In genomic region chr5:99451939-99452338, GRCm38 (mm10) we compare ENCODE assay signal across 22 mouse cellular contexts.
DNase-seq lines count a peak whose midpoint lies in the region; ATAC-seq lines count a peak whose summit lies in the region.
"Had no signal": no experiment of that assay in that cellular context is flagged by ENCODE, and none has a peak within 500 bp of the region (broad histone marks: within the 10 kb centered on the region; RNA-seq: fewer than 3 reads in every experiment).

No protein-coding gene starts in this region.

- peak overlapping the region; percentile 59 for H3K27ac ChIP-seq in heart, embryonic 10.5 days
- H3K27ac ChIP-seq: embryonic facial prominence, embryonic 10.5 days; forebrain, embryonic 13.5 days; hindbrain, embryonic 12.5 days; intestine, embryonic 15.5 days; kidney, embryonic 15.5 days; macrophage; neural tube, embryonic 13.5 days; stomach, embryonic 15.5 days had no signal

- H3K9me3 ChIP-seq in heart, embryonic 10.5 days: no peaks in the 10 kb centered on the region
- H3K9me3 ChIP-seq: embryonic facial prominence, embryonic 10.5 days; forebrain, embryonic 13.5 days; hindbrain, embryonic 12.5 days; intestine, embryonic 15.5 days; kidney, embryonic 15.5 days; neural tube, embryonic 13.5 days; stomach, embryonic 15.5 days had no signal

- H3K36me3 ChIP-seq in heart, embryonic 10.5 days: no peaks in the 10 kb centered on the region
- H3K36me3 ChIP-seq: embryonic facial prominence, embryonic 10.5 days; hindbrain, embryonic 12.5 days; intestine, embryonic 15.5 days; kidney, embryonic 15.5 days; neural tube, embryonic 13.5 days; stomach, embryonic 15.5 days had no signal

- ATAC-seq in inflammation-experienced regulatory T-cells, adult 6 months: peak; percentile 50
- ATAC-seq: forebrain, embryonic 13.5 days; intestine, embryonic 15.5 days had no signal

- no peak for DNase-seq in heart, embryonic 10.5 days (ENCODE audit: low spot score)
- no peak for DNase-seq in heart, postnatal 4 days
- peak; percentile 48 to 55 for DNase-seq in spleen, postnatal 36 days (ENCODE audit: low spot score in 2 of 2)
- DNase-seq in spleen, postnatal 10 days (ENCODE audit: low spot score in 2 of 2): no peak
- no peak for DNase-seq in cerebellum, adult 11 months
- DNase-seq in layer of hippocampus, adult 9-10 months (ENCODE audit: low spot score): no peak
- DNase-seq in thymus, postnatal 36 days: no peak
- DNase-seq: adrenal gland, postnatal 36 days; cerebellum, postnatal 14 days; gastrocnemius, postnatal 36 days; layer of hippocampus, postnatal 36 days; lung, adult 2 months; right cerebral cortex, postnatal 25 days had no signal

- 24% methylated on average over 2 of the region's 2 CpGs for WGBS in heart, embryonic 10.5 days

- no peaks in the 10 kb centered on the region for H3K27me3 ChIP-seq in heart, embryonic 10.5 days (ENCODE audit: insufficient read depth, poor library complexity, severe bottlenecking)
- H3K27me3 ChIP-seq: forebrain, embryonic 13.5 days; hindbrain, embryonic 12.5 days; intestine, embryonic 15.5 days; kidney, embryonic 15.5 days; neural tube, embryonic 13.5 days; stomach, embryonic 15.5 days had no signal

- no peak overlapping the region for H3K4me3 ChIP-seq in heart, embryonic 10.5 days
- H3K4me3 ChIP-seq: embryonic facial prominence, embryonic 10.5 days; forebrain, embryonic 13.5 days; hindbrain, embryonic 12.5 days; intestine, embryonic 15.5 days; kidney, embryonic 15.5 days; neural tube, embryonic 13.5 days; stomach, embryonic 15.5 days had no signal

- H3K4me1 ChIP-seq in heart, embryonic 10.5 days: peaks cover 17% of the 10 kb centered on the region
- H3K4me1 ChIP-seq: intestine, embryonic 15.5 days; kidney, embryonic 15.5 days; stomach, embryonic 15.5 days had no signal

Comparison
In these comparisons a context has a peak if more than half of its experiments do, and no peak if none do; other contexts are left out.
1. DNase-seq: peak in spleen, postnatal 36 days (2 of 2); none in heart, embryonic 10.5 days (single experiment), heart, postnatal 4 days (single experiment), spleen, postnatal 10 days (0 of 2), cerebellum, adult 11 months (single experiment), layer of hippocampus, adult 9-10 months (single experiment) and thymus, postnatal 36 days (0 of 2).